Mouse (Mus musculus): Measurements from ENCODE around the gene Dennd1b. TPM values are rescaled to one million over a fixed set of nuclear protein-coding genes. Genes with fewer than 3 reads are reported as not detected.

The Dennd1b gene
- total and polyA plus RNA-seq, 3 experiments = 6.4 to 23.7 (median 22.3) TPM

DNA sequence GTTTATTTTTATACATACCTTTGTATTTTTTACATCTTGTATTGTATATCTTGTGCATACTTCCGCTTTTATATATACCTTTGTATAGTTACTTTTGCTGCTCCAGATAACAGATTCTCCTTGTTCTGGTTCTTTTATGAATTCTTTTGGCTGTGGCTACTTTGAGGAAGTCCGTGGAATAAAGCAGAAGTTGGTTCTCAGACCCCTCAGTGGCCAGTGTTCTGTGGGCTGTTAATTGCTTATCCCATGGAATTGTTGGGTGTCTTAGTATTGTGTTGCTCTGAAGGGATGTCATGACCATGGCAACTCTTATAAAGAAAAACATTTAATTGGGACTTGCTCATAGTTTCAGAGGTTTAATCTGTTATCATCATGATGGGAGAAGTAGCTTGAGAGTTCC, 40.3 kb downstream of the Dennd1b start:
- 87% methylated on average over 2 of the region's 2 CpGs for WGBS
- no peak for TF ChIP-seq CTCF (IDR thresholded peaks at IDR 0.05)
- TF ChIP-seq EP300 (IDR thresholded peaks at IDR 0.05; ENCODE audit: insufficient read depth, low read depth, low read length) = no peak
- TF ChIP-seq POLR2A (IDR thresholded peaks at IDR 0.05; ENCODE audit: insufficient read depth, low read depth, low read length) = no peak
- Histone ChIP-seq H3K9ac (ENCODE audit: low read depth, low read length) (no peak overlapping the region), H3K79me2 (replicated peaks; ENCODE audit: control insufficient read depth, insufficient read depth, low read length) (peaks cover under 1% of the 10 kb centered on the region; the same call in 1 of the 2 replicates), H3K4me1 (ENCODE audit: control insufficient read depth, insufficient read depth, low read length) (no peaks in the 10 kb centered on the region; the same call in 1 of the 2 replicates), H3K4me3 (no peak overlapping the region), H3K27ac (no peak overlapping the region), H3K36me3 (ENCODE audit: control insufficient read depth, insufficient read depth, low read length) (peaks cover 5% of the 10 kb centered on the region), H3K27me3 (ENCODE audit: control insufficient read depth, insufficient read depth, low read length) (no peaks in the 10 kb centered on the region)
- no peak for DNase-seq
- intact Hi-C loops (cut with DNase I) = no loop called here

GRCm38 (mm10) chr1:139006000-139006399, 42.8 kb downstream of the Dennd1b start:
- 95% methylated on average over 1 of the region's 1 CpGs for WGBS

DNA sequence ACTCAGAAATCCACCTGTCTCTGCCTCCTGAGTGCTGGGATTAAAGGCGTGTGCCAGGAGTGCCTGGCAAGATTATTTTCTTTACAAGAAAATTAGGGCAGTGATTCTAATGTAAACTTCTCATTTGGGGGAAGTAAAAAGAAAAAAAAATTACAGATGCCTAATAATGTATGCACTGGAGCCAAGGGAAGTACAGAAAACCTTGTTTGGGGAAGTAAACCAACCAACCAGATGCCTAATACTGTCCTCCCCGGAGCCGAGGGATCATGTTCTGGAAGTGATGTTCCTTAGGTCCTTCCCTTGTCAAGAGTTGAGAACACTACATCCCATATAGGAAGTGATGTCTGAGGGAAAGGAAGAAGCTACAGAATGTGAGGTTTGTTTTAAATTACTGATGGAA, 44.2 kb downstream of the Dennd1b start:
- H3K4me3 ChIP-seq = no peak overlapping the region
- 85% methylated on average over 3 of the region's 3 CpGs for WGBS

More at GRCm38 (mm10) chr1:139006000-139006399, 42.8 kb downstream of the Dennd1b start:
- Histone ChIP-seq H3K4me1 (ENCODE audit: control insufficient read depth, insufficient read depth, low read length) (no peaks in the 10 kb centered on the region; the same call in 1 of the 2 replicates), H3K4me3 (no peak overlapping the region), H3K79me2 (replicated peaks; ENCODE audit: control insufficient read depth, insufficient read depth, low read length) (peaks cover 2% of the 10 kb centered on the region; the same call in 1 of the 2 replicates), H3K36me3 (ENCODE audit: control insufficient read depth, insufficient read depth, low read length) (peaks cover 5% of the 10 kb centered on the region), H3K9ac (ENCODE audit: low read depth, low read length) (no peak overlapping the region), H3K27ac (no peak overlapping the region), H3K27me3 (ENCODE audit: control insufficient read depth, insufficient read depth, low read length) (no peaks in the 10 kb centered on the region)
- no peak for DNase-seq
- TF ChIP-seq POLR2A (IDR thresholded peaks at IDR 0.05; ENCODE audit: insufficient read depth, low read depth, low read length) (no peak), CTCF (IDR thresholded peaks at IDR 0.05) (no peak), EP300 (IDR thresholded peaks at IDR 0.05; ENCODE audit: insufficient read depth, low read depth, low read length) (no peak)
- intact Hi-C loops (cut with DNase I) = no loop called here

GRCm38 (mm10) chr1:139015118-139015788, 52.0 kb downstream of the Dennd1b start:
- intact Hi-C loops (cut with DNase I) = no loop called here

More for the DNA sequence above, 44.2 kb downstream of the Dennd1b start:
- Histone ChIP-seq H3K36me3 (ENCODE audit: control insufficient read depth, insufficient read depth, low read length) (no peaks in the 10 kb centered on the region), H3K27me3 (ENCODE audit: control insufficient read depth, insufficient read depth, low read length) (no peaks in the 10 kb centered on the region), H3K9ac (ENCODE audit: low read depth, low read length) (no peak overlapping the region), H3K27ac (no peak overlapping the region), H3K79me2 (replicated peaks; ENCODE audit: control insufficient read depth, insufficient read depth, low read length) (peaks cover 2% of the 10 kb centered on the region; the same call in 1 of the 2 replicates), H3K4me1 (ENCODE audit: control insufficient read depth, insufficient read depth, low read length) (no peaks in the 10 kb centered on the region; the same call in 1 of the 2 replicates)
- no peak for TF ChIP-seq CTCF (IDR thresholded peaks at IDR 0.05)
- no peak for TF ChIP-seq EP300 (IDR thresholded peaks at IDR 0.05; ENCODE audit: insufficient read depth, low read depth, low read length)
- TF ChIP-seq POLR2A (IDR thresholded peaks at IDR 0.05; ENCODE audit: insufficient read depth, low read depth, low read length) = no peak
- DNase-seq = no peak
- intact Hi-C loops (cut with DNase I) = no loop called here

DNA sequence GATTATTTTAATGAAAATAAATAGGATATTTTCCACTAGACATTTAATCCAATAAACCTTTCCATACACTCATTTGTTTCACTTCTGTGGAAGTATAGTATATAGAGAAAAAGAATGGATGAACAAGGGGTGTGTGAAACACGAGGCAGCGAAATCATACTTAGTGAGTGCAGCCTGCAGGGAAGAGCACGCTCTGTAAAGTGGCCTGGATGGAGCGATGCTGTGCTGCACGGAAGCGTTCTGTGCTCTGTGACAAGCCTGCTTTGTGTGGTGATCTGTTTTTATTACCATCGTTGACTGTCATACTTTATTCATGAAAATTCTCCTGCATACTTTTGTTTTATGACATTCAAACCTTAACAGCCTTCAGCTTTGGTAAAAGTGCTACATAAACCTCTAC, 58.1 kb downstream of the Dennd1b start:
- Histone ChIP-seq H3K27me3 (ENCODE audit: control insufficient read depth, insufficient read depth, low read length) (no peaks in the 10 kb centered on the region), H3K79me2 (replicated peaks; ENCODE audit: control insufficient read depth, insufficient read depth, low read length) (peaks cover 4% of the 10 kb centered on the region; the same call in 1 of the 2 replicates), H3K9ac (ENCODE audit: low read depth, low read length) (no peak overlapping the region), H3K4me1 (ENCODE audit: control insufficient read depth, insufficient read depth, low read length) (no peaks in the 10 kb centered on the region; the same call in 1 of the 2 replicates), H3K27ac (no peak overlapping the region), H3K36me3 (ENCODE audit: control insufficient read depth, insufficient read depth, low read length) (no peaks in the 10 kb centered on the region), H3K4me3 (no peak overlapping the region)
- no peak for DNase-seq
- WGBS = 73% methylated on average over 7 of the region's 7 CpGs
- intact Hi-C loops (cut with DNase I) = no loop called here
- TF ChIP-seq CTCF (IDR thresholded peaks at IDR 0.05) (no peak), POLR2A (IDR thresholded peaks at IDR 0.05; ENCODE audit: insufficient read depth, low read depth, low read length) (no peak), EP300 (IDR thresholded peaks at IDR 0.05; ENCODE audit: insufficient read depth, low read depth, low read length) (no peak)

More at GRCm38 (mm10) chr1:139015118-139015788, 52.0 kb downstream of the Dennd1b start:
- H3K36me3 ChIP-seq (ENCODE audit: control insufficient read depth, insufficient read depth, low read length) = no peaks in the 10 kb centered on the region
- DNase-seq = no peak
- WGBS = 79% methylated on average over 5 of the region's 5 CpGs
- no peak for TF ChIP-seq POLR2A (IDR thresholded peaks at IDR 0.05; ENCODE audit: insufficient read depth, low read depth, low read length)
- no peak for TF ChIP-seq CTCF (IDR thresholded peaks at IDR 0.05)
- TF ChIP-seq EP300 (IDR thresholded peaks at IDR 0.05; ENCODE audit: insufficient read depth, low read depth, low read length) = no peak
- no peak overlapping the region for H3K4me3 ChIP-seq
- no peak overlapping the region for H3K9ac ChIP-seq (ENCODE audit: low read depth, low read length)
- no peaks in the 10 kb centered on the region for H3K4me1 ChIP-seq (ENCODE audit: control insufficient read depth, insufficient read depth, low read length)
- no peaks in the 10 kb centered on the region for H3K27me3 ChIP-seq (ENCODE audit: control insufficient read depth, insufficient read depth, low read length)
- H3K27ac ChIP-seq = no peak overlapping the region
- H3K79me2 ChIP-seq (replicated peaks; ENCODE audit: control insufficient read depth, insufficient read depth, low read length) = 0 out of 2 replicates have a peak, but pooled peaks cover 1% of the 10 kb centered on the region
